Mouse (Mus musculus): Measurements from ENCODE around the gene Gm12169. TPM values are rescaled to one million over a fixed set of nuclear protein-coding genes. Genes with fewer than 3 reads are reported as not detected.

Gene Gm12169
- polyA plus RNA-seq, 1 experiment from 2014 or later = not detected

GRCm38 (mm10) chr11:46549721-46550120 lies 25.7 kb downstream of the Gm12169 start:
- H3K9me3 ChIP-seq = no peaks in the 10 kb centered on the region
- WGBS = 73% methylated on average over 4 of the region's 4 CpGs
- no peaks in the 10 kb centered on the region for H3K27me3 ChIP-seq (replicated peaks)
- ATAC-seq (ENCODE audit: insufficient read depth, low FRiP score, low read depth) = no peak
- H3K36me3 ChIP-seq = no peaks in the 10 kb centered on the region
- H3K27ac ChIP-seq = no peak overlapping the region
- no peak overlapping the region for H3K4me2 ChIP-seq
- no peak overlapping the region for H3K4me3 ChIP-seq (replicated peaks)
- no peaks in the 10 kb centered on the region for H3K4me1 ChIP-seq
- no peak overlapping the region for H3K9ac ChIP-seq

- Histone ChIP-seq H3K4me3 (replicated peaks) (no peak overlapping the region), H3K27ac (no peak overlapping the region), H3K9me3 (no peaks in the 10 kb centered on the region), H3K4me2 (no peak overlapping the region), H3K9ac (no peak overlapping the region), H3K36me3 (no peaks in the 10 kb centered on the region), H3K27me3 (replicated peaks) (no peaks in the 10 kb centered on the region), H3K4me1 (no peaks in the 10 kb centered on the region)
- WGBS = 81% methylated on average over 3 of the region's 3 CpGs
- ATAC-seq (ENCODE audit: insufficient read depth, low FRiP score, low read depth) = no peak
Observed at GRCm38 (mm10) chr11:46552741-46553140, 28.7 kb downstream of the Gm12169 start.

GRCm38 (mm10) chr11:46561096-46561495 lies 37.1 kb downstream of the Gm12169 start:
- no peak overlapping the region for H3K27ac ChIP-seq
- no peaks in the 10 kb centered on the region for H3K36me3 ChIP-seq
- 73% methylated on average over 4 of the region's 4 CpGs for WGBS
- H3K4me2 ChIP-seq = no peak overlapping the region
- no peaks in the 10 kb centered on the region for H3K4me1 ChIP-seq
- ATAC-seq (ENCODE audit: insufficient read depth, low FRiP score, low read depth) = no peak
- no peak overlapping the region for H3K9ac ChIP-seq
- no peaks in the 10 kb centered on the region for H3K27me3 ChIP-seq (replicated peaks)
- H3K9me3 ChIP-seq = no peaks in the 10 kb centered on the region
- no peak overlapping the region for H3K4me3 ChIP-seq (replicated peaks)

GRCm38 (mm10) chr11:46564671-46565070 lies 40.7 kb downstream of the Gm12169 start:
- 68% methylated on average over 1 of the region's 1 CpGs for WGBS
- H3K27ac ChIP-seq = no peak overlapping the region
- ATAC-seq (ENCODE audit: insufficient read depth, low FRiP score, low read depth) = no peak
- no peak overlapping the region for H3K4me2 ChIP-seq
- no peak overlapping the region for H3K4me3 ChIP-seq (replicated peaks)
- H3K9me3 ChIP-seq = no peaks in the 10 kb centered on the region
- no peaks in the 10 kb centered on the region for H3K36me3 ChIP-seq
- no peak overlapping the region for H3K9ac ChIP-seq
- no peaks in the 10 kb centered on the region for H3K27me3 ChIP-seq (replicated peaks)
- H3K4me1 ChIP-seq = no peaks in the 10 kb centered on the region

GRCm38 (mm10) chr11:46565967-46566366 lies 42.0 kb downstream of the Gm12169 start:
- H3K4me1 ChIP-seq = no peaks in the 10 kb centered on the region
- H3K27ac ChIP-seq = no peak overlapping the region
- WGBS = 83% methylated on average over 2 of the region's 2 CpGs
- no peaks in the 10 kb centered on the region for H3K27me3 ChIP-seq (replicated peaks)
- H3K4me2 ChIP-seq = no peak overlapping the region
- no peak for ATAC-seq (ENCODE audit: insufficient read depth, low FRiP score, low read depth)
- no peaks in the 10 kb centered on the region for H3K36me3 ChIP-seq
- H3K9ac ChIP-seq = no peak overlapping the region
- H3K9me3 ChIP-seq = no peaks in the 10 kb centered on the region
- no peak overlapping the region for H3K4me3 ChIP-seq (replicated peaks)

- WGBS = 82% methylated on average over 1 of the region's 1 CpGs
Observed at GRCm38 (mm10) chr11:46569107-46569506, 45.1 kb downstream of the Gm12169 start.

GRCm38 (mm10) chr11:46571327-46571726 lies 47.3 kb downstream of the Gm12169 start, which contains the start of gene BC053393:
BC053393 (plus strand) TSS chr11:46571536.
- no peak within 1 kb of the TSS for H3K4me2 ChIP-seq
- no peaks in the 10 kb centered on the region for H3K4me1 ChIP-seq
- H3K4me3 ChIP-seq (replicated peaks) = no peak within 1 kb of the TSS
- no peaks in the 10 kb centered on the region for H3K36me3 ChIP-seq
- 53% methylated on average over 1 of the region's 1 CpGs for WGBS
- no peaks in the 10 kb centered on the region for H3K9me3 ChIP-seq
- no peak within 1 kb of the TSS for H3K9ac ChIP-seq
- no peaks in the 10 kb centered on the region for H3K27me3 ChIP-seq (replicated peaks)
- no peak for ATAC-seq (ENCODE audit: insufficient read depth, low FRiP score, low read depth)
- H3K27ac ChIP-seq = no peak within 1 kb of the TSS

More at GRCm38 (mm10) chr11:46569107-46569506, 45.1 kb downstream of the Gm12169 start:
- H3K4me1 ChIP-seq = no peaks in the 10 kb centered on the region
- no peaks in the 10 kb centered on the region for H3K9me3 ChIP-seq
- no peaks in the 10 kb centered on the region for H3K36me3 ChIP-seq
- ATAC-seq (ENCODE audit: insufficient read depth, low FRiP score, low read depth) = no peak
- no peak overlapping the region for H3K4me3 ChIP-seq (replicated peaks)
- H3K27me3 ChIP-seq (replicated peaks) = no peaks in the 10 kb centered on the region
- no peak overlapping the region for H3K27ac ChIP-seq
- H3K4me2 ChIP-seq = no peak overlapping the region
- H3K9ac ChIP-seq = no peak overlapping the region

GRCm38 (mm10) chr11:46578771-46579281 lies 54.8 kb downstream of the Gm12169 start:
- Histone ChIP-seq H3K4me1 (no peaks in the 10 kb centered on the region), H3K4me3 (replicated peaks) (no peak overlapping the region), H3K36me3 (no peaks in the 10 kb centered on the region), H3K9ac (no peak overlapping the region), H3K9me3 (no peaks in the 10 kb centered on the region), H3K4me2 (no peak overlapping the region), H3K27me3 (replicated peaks) (no peaks in the 10 kb centered on the region), H3K27ac (no peak overlapping the region)
- no peak for ATAC-seq (ENCODE audit: insufficient read depth, low FRiP score, low read depth)
- 47% methylated on average over 5 of the region's 5 CpGs for WGBS

GRCm38 (mm10) chr11:46580428-46580827 lies 56.4 kb downstream of the Gm12169 start:
- 63% methylated on average over 3 of the region's 3 CpGs for WGBS
- ATAC-seq (ENCODE audit: insufficient read depth, low FRiP score, low read depth) = no peak

GRCm38 (mm10) chr11:46582741-46583140 lies 58.7 kb downstream of the Gm12169 start:
- no peaks in the 10 kb centered on the region for H3K9me3 ChIP-seq
- H3K4me3 ChIP-seq (replicated peaks) = no peak overlapping the region
- H3K9ac ChIP-seq = no peak overlapping the region
- WGBS = 76% methylated on average over 5 of the region's 5 CpGs
- no peaks in the 10 kb centered on the region for H3K27me3 ChIP-seq (replicated peaks)
- H3K27ac ChIP-seq = no peak overlapping the region
- no peak for ATAC-seq (ENCODE audit: insufficient read depth, low FRiP score, low read depth)
- no peaks in the 10 kb centered on the region for H3K36me3 ChIP-seq
- H3K4me1 ChIP-seq = no peaks in the 10 kb centered on the region
- no peak overlapping the region for H3K4me2 ChIP-seq

More at GRCm38 (mm10) chr11:46580428-46580827, 56.4 kb downstream of the Gm12169 start:
- H3K9me3 ChIP-seq = no peaks in the 10 kb centered on the region
- no peak overlapping the region for H3K9ac ChIP-seq
- H3K27me3 ChIP-seq (replicated peaks) = no peaks in the 10 kb centered on the region
- no peaks in the 10 kb centered on the region for H3K36me3 ChIP-seq
- H3K4me1 ChIP-seq = no peaks in the 10 kb centered on the region
- no peak overlapping the region for H3K4me2 ChIP-seq
- H3K27ac ChIP-seq = no peak overlapping the region
- no peak overlapping the region for H3K4me3 ChIP-seq (replicated peaks)

Other genes with a start within 250 kb of the Gm12169 start
- gene Cyfip2, start 211.4 kb upstream of the Gm12169 start, polyA plus RNA-seq (2015; fragmentation: Nextera tagmentation; extraction: Ambion mirVana) = 7.3 and 10.0 TPM in 2 replicates
- 0.22 and 0.26 TPM in 2 replicates for gene Itk, start 134.7 kb upstream of the Gm12169 start, polyA plus RNA-seq (2015; fragmentation: Nextera tagmentation; extraction: Ambion mirVana)
- gene Fam71b, start 127.7 kb upstream of the Gm12169 start, polyA plus RNA-seq (2015; fragmentation: Nextera tagmentation; extraction: Ambion mirVana) = not detected in 2 replicates
- 64.7 and 65.4 TPM in 2 replicates for gene Med7, start 87.3 kb upstream of the Gm12169 start, polyA plus RNA-seq (2015; fragmentation: Nextera tagmentation; extraction: Ambion mirVana)
- gene Havcr2, start 69.3 kb upstream of the Gm12169 start, polyA plus RNA-seq (2015; fragmentation: Nextera tagmentation; extraction: Ambion mirVana) = 0.06 and 0.17 TPM in 2 replicates
- not detected in 2 replicates for gene BC053393, start 47.3 kb downstream of the Gm12169 start, polyA plus RNA-seq (2015; fragmentation: Nextera tagmentation; extraction: Ambion mirVana)
- not detected in 2 replicates for gene Dppa1, start 105.0 kb downstream of the Gm12169 start, polyA plus RNA-seq (2015; fragmentation: Nextera tagmentation; extraction: Ambion mirVana)
- gene Timd2, start 182.8 kb downstream of the Gm12169 start, polyA plus RNA-seq (2015; fragmentation: Nextera tagmentation; extraction: Ambion mirVana) = 1.4 and 3.9 TPM in 2 replicates
- gene Havcr1, start 210.9 kb downstream of the Gm12169 start, polyA plus RNA-seq (2015; fragmentation: Nextera tagmentation; extraction: Ambion mirVana) = 0.09 TPM in 1 of 2 replicates, not detected in the other

All from stomach, embryonic 15.5 days (tissue).